Mouse (Mus musculus): ENCODE data around the gene Tnfaip8l2.

GRCm38 (mm10) chr3:95159511-95159986, 17.4 kb upstream of the Tnfaip8l2 start:
- TF ChIP-seq GATA1 (IDR thresholded peaks at IDR 0.05; ENCODE audit: borderline replicate concordance, low read length), result no peak
- TF ChIP-seq FLI1 (IDR thresholded peaks at IDR 0.05; ENCODE audit: low read length), result no peak

Data from megakaryocyte, embryonic 14.5 days (primary cell).